In genomic region chr13:49738011-49738410, GRCm38 (mm10) we compare ENCODE assay signal across 17 mouse cellular contexts.
"Had no signal": no experiment of that assay in that cellular context is flagged by ENCODE, and none has a peak within 500 bp of the region (broad histone marks: within the 10 kb centered on the region; RNA-seq: fewer than 3 reads in every experiment).

No protein-coding gene starts in this region.

- H3K9me3 ChIP-seq: liver, embryonic 15.5 days; midbrain, embryonic 10.5 days; midbrain, embryonic 12.5 days; neural tube, embryonic 13.5 days; stomach, embryonic 15.5 days had no signal

- H3K27ac ChIP-seq: liver, embryonic 15.5 days; midbrain, embryonic 10.5 days; midbrain, embryonic 12.5 days; neural tube, embryonic 13.5 days; stomach, embryonic 15.5 days; stomach, postnatal 0 days had no signal

- DNase-seq: liver, postnatal 0 days; lung, embryonic 14.5 days; lung, postnatal 10 days; lung, postnatal 4 days; midbrain, embryonic 14.5 days; right cerebral cortex, postnatal 14 days; thymus, adult 2 months; thymus, postnatal 25 days; thymus, postnatal 4 days had no signal

- H3K4me1 ChIP-seq: liver, embryonic 15.5 days; midbrain, embryonic 10.5 days; midbrain, embryonic 12.5 days; neural tube, embryonic 13.5 days; stomach, embryonic 15.5 days had no signal

- ATAC-seq: liver, postnatal 0 days; midbrain, embryonic 16.5 days had no signal

- H3K27me3 ChIP-seq: liver, embryonic 15.5 days; midbrain, embryonic 12.5 days; neural tube, embryonic 13.5 days; stomach, embryonic 15.5 days had no signal

- H3K9ac ChIP-seq: liver, embryonic 15.5 days; liver, postnatal 0 days; lung, embryonic 14.5 days; midbrain, embryonic 12.5 days; neural tube, embryonic 13.5 days; stomach, embryonic 15.5 days had no signal

- H3K4me3 ChIP-seq: liver, embryonic 15.5 days; midbrain, embryonic 10.5 days; midbrain, embryonic 12.5 days; myocyte; neural tube, embryonic 13.5 days; stomach, embryonic 15.5 days had no signal
